Mouse (Mus musculus): ENCODE data around the gene Bcl9l.

DNA sequence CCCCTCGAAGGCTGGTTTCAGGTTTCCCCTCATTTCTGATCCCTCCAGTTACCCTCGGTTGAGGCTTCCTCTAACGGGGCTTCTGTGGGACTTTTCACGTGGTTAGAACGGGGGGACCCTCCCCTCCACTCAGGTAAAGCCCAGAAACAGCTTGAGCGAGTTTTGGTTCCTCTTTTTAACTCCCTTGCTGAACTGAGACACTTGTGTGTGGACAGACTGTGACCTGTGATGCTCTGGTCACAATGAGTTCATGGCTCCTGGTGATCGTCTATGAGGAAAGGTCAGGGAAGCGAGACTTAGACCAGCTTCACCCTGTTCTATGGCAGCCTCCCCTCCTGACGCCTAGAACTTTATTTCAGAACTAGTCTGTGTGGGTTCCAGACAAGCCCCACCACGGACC lies 39.3 kb downstream of the Bcl9l start:
- TF ChIP-seq CTCF (IDR thresholded peaks at IDR 0.05; ENCODE audit: low read depth) (no peak), EP300 (IDR thresholded peaks at IDR 0.05; ENCODE audit: low read depth) (no peak)
